Mouse (Mus musculus) cortical plate, adult 2 months (tissue): ENCODE measurements around the gene Uchl5.

ENCODE experiments used
- CTCF ChIP-seq: fragments of 200-500 bp; IDR thresholded peaks from 2 replicates; pipeline ENCODE4 v1.5.1; 2011; ENCODE audit warnings: mild to moderate bottlenecking, control low read depth, low read length; ENCODE audit not compliant: insufficient read depth; ENCODE audit errors: extremely low read depth
- POLR2A ChIP-seq: fragments of 200-500 bp; IDR thresholded peaks from 2 replicates; pipeline ENCODE4 v1.6.1; 2011; ENCODE audit warnings: mild to moderate bottlenecking, low read length, control low read depth; ENCODE audit not compliant: insufficient read depth; ENCODE audit errors: extremely low read depth

- TF ChIP-seq CTCF (no peak), POLR2A (no peak)
Observed at GRCm38 (mm10) chr1:143803537-143803936, 26.5 kb downstream of the Uchl5 start.
